Mouse (Mus musculus): ENCODE data around the gene Pold2. TPM values are rescaled to one million over a fixed set of nuclear protein-coding genes. Genes with fewer than 3 reads are reported as not detected.

Gene Pold2
- polyA plus RNA-seq, 1 experiment from 2014 or later, result 96.4 TPM

Other genes with a start within 250 kb of the Pold2 start
- 171 and 181 TPM in 2 replicates for gene Mrps24, start 162.6 kb downstream of the Pold2 start, polyA plus RNA-seq (2015; fragmentation: Nextera tagmentation; extraction: Ambion mirVana)
- gene Urgcp, start 115.9 kb downstream of the Pold2 start, polyA plus RNA-seq (2015; fragmentation: Nextera tagmentation; extraction: Ambion mirVana), result 32.8 and 34.0 TPM in 2 replicates
- 64.4 and 82.3 TPM in 2 replicates for gene Dbnl, start 89.8 kb downstream of the Pold2 start, polyA plus RNA-seq (2015; fragmentation: Nextera tagmentation; extraction: Ambion mirVana)
- gene Pgam2, start 74.6 kb downstream of the Pold2 start, polyA plus RNA-seq (2015; fragmentation: Nextera tagmentation; extraction: Ambion mirVana), result 876 and 993 TPM in 2 replicates
- gene Polm, start 40.3 kb downstream of the Pold2 start, polyA plus RNA-seq (2015; fragmentation: Nextera tagmentation; extraction: Ambion mirVana), result 6.0 and 7.6 TPM in 2 replicates
- gene Aebp1, start 16.3 kb downstream of the Pold2 start, polyA plus RNA-seq (2015; fragmentation: Nextera tagmentation; extraction: Ambion mirVana), result 31.7 and 43.7 TPM in 2 replicates
- 3,544 and 4,168 TPM in 2 replicates for gene Myl7, start 20.5 kb upstream of the Pold2 start, polyA plus RNA-seq (2015; fragmentation: Nextera tagmentation; extraction: Ambion mirVana)
- gene Gck, start 71.8 kb upstream of the Pold2 start, polyA plus RNA-seq (2015; fragmentation: Nextera tagmentation; extraction: Ambion mirVana), result 0.72 and 2.0 TPM in 2 replicates
- 33.6 and 42.2 TPM in 2 replicates for gene Ykt6, start 77.4 kb upstream of the Pold2 start, polyA plus RNA-seq (2015; fragmentation: Nextera tagmentation; extraction: Ambion mirVana)
- gene Camk2b, start 188.1 kb upstream of the Pold2 start, polyA plus RNA-seq (2015; fragmentation: Nextera tagmentation; extraction: Ambion mirVana), result 2.8 and 3.5 TPM in 2 replicates